Mouse (Mus musculus) kidney, embryonic 16.5 days (tissue): ENCODE measurements at regions not wholly inside any gene's neighbourhood (a gene's known extent, or its start where the extent isn't known, plus 50 kb on each side); places are given as distances from the start of the nearest gene placed in this dataset.

Source experiments
- ATAC-seq: fragments of 200-750 bp; cut with Nextera tagmentation; 2 replicates; pipeline ENCODE4 v1.8.0; 2017; ENCODE audit warnings: moderate TSS enrichment; ENCODE audit not compliant: low FRiP score, low TSS enrichment
- H3K27ac ChIP-seq: fragments of 300-500 bp; sonication (generic); 2 replicates; pipeline ENCODE4 v1.5.1; 2014; ENCODE audit warnings: low read length
- H3K27me3 ChIP-seq: fragments of 300-500 bp; sonication (generic); 2 replicates; pipeline ENCODE4 v1.6.1; 2014; ENCODE audit warnings: low read length, control low read depth, mixed read lengths; ENCODE audit not compliant: insufficient read depth
- H3K36me3 ChIP-seq: fragments of 300-500 bp; sonication (generic); 2 replicates; pipeline ENCODE4 v1.6.1; 2014; ENCODE audit warnings: low read length, control low read depth, mixed read lengths; ENCODE audit not compliant: insufficient read depth
- H3K4me1 ChIP-seq: fragments of 300-500 bp; sonication (generic); 2 replicates; pipeline ENCODE4 v1.6.1; 2014; ENCODE audit warnings: low read length, control low read depth, mixed read lengths; ENCODE audit not compliant: insufficient read depth
- H3K4me2 ChIP-seq: fragments of 300-500 bp; sonication (generic); replicated peaks from 2 replicates; pipeline ENCODE4 v1.6.1; 2014; ENCODE audit warnings: low read depth, low read length
- H3K4me3 ChIP-seq: fragments of 300-500 bp; sonication (generic); 2 replicates; pipeline ENCODE4 v1.5.1; 2014; ENCODE audit warnings: mild to moderate bottlenecking, low read length
- H3K9ac ChIP-seq: fragments of 300-500 bp; sonication (generic); replicated peaks from 2 replicates; pipeline ENCODE4 v1.6.1; 2014; ENCODE audit warnings: low read length
- H3K9me3 ChIP-seq: fragments of 300-500 bp; sonication (generic); 2 replicates; pipeline ENCODE4 v1.6.1; 2016; ENCODE audit warnings: low read length, control low read depth
- WGBS: fragments of 180-500 bp; shearing (Covaris S2); extraction: QIAGEN DNeasy Blood & Tissue Kit; methylation state at CpG from one replicate; pipeline ENCODE4 v1.1.7; 2014; 5-methylcytosine and 5-hydroxymethylcytosine counted together

- 91% methylated on average over 7 of the region's 7 CpGs for WGBS
- no peak overlapping the region for H3K27ac ChIP-seq
- no peak overlapping the region for H3K9ac ChIP-seq
- no peak overlapping the region for H3K4me2 ChIP-seq
- no peak overlapping the region for H3K4me3 ChIP-seq
- H3K4me1 ChIP-seq, result no peaks in the 10 kb centered on the region
- H3K9me3 ChIP-seq, result no peaks in the 10 kb centered on the region
- H3K36me3 ChIP-seq, result no peaks in the 10 kb centered on the region
- ATAC-seq, result no peak
- H3K27me3 ChIP-seq, result no peaks in the 10 kb centered on the region
Measured at GRCm38 (mm10) chr3:23298818-23299217, 1222.4 kb downstream of the Tbl1xr1 start.

- Histone ChIP-seq H3K4me3 (no peak overlapping the region), H3K4me2 (no peak overlapping the region), H3K27ac (no peak overlapping the region), H3K36me3 (no peaks in the 10 kb centered on the region), H3K27me3 (no peaks in the 10 kb centered on the region), H3K4me1 (no peaks in the 10 kb centered on the region), H3K9me3 (no peaks in the 10 kb centered on the region), H3K9ac (no peak overlapping the region)
- WGBS, result 62% methylated on average over 2 of the region's 2 CpGs
- no peak for ATAC-seq
Measured at GRCm38 (mm10) chr3:23334216-23334615, 1257.8 kb downstream of the Tbl1xr1 start.

- ATAC-seq, result no peak
- H3K9ac ChIP-seq, result no peak overlapping the region
- H3K36me3 ChIP-seq, result no peaks in the 10 kb centered on the region
- H3K27me3 ChIP-seq, result no peaks in the 10 kb centered on the region
- H3K4me2 ChIP-seq, result no peak overlapping the region
- H3K4me3 ChIP-seq, result no peak overlapping the region
- no peaks in the 10 kb centered on the region for H3K9me3 ChIP-seq
- H3K4me1 ChIP-seq, result no peaks in the 10 kb centered on the region
- H3K27ac ChIP-seq, result no peak overlapping the region
Measured at GRCm38 (mm10) chr3:23334958-23335357, 1258.5 kb downstream of the Tbl1xr1 start.

GRCm38 (mm10) chr3:23374341-23374740 lies 1297.9 kb downstream of the Tbl1xr1 start:
- H3K27me3 ChIP-seq, result no peaks in the 10 kb centered on the region
- H3K4me2 ChIP-seq, result no peak overlapping the region
- H3K27ac ChIP-seq, result no peak overlapping the region
- no peak overlapping the region for H3K9ac ChIP-seq
- H3K9me3 ChIP-seq, result no peaks in the 10 kb centered on the region
- 73% methylated on average over 5 of the region's 5 CpGs for WGBS
- H3K4me1 ChIP-seq, result no peaks in the 10 kb centered on the region
- no peaks in the 10 kb centered on the region for H3K36me3 ChIP-seq
- ATAC-seq, result no peak
- no peak overlapping the region for H3K4me3 ChIP-seq

GRCm38 (mm10) chr3:23404877-23405276 lies 1328.4 kb downstream of the Tbl1xr1 start:
- Histone ChIP-seq H3K27ac (no peak overlapping the region), H3K4me3 (no peak overlapping the region), H3K9ac (no peak overlapping the region), H3K9me3 (no peaks in the 10 kb centered on the region), H3K27me3 (no peaks in the 10 kb centered on the region), H3K36me3 (no peaks in the 10 kb centered on the region), H3K4me2 (no peak overlapping the region), H3K4me1 (no peaks in the 10 kb centered on the region)
- WGBS, result 89% methylated on average over 1 of the region's 1 CpGs
- no peak for ATAC-seq

- Histone ChIP-seq H3K27me3 (no peaks in the 10 kb centered on the region), H3K27ac (no peak overlapping the region), H3K4me2 (no peak overlapping the region), H3K9me3 (no peaks in the 10 kb centered on the region), H3K4me3 (no peak overlapping the region), H3K4me1 (no peaks in the 10 kb centered on the region), H3K9ac (no peak overlapping the region), H3K36me3 (no peaks in the 10 kb centered on the region)
- ATAC-seq, result peak; percentile 87
Measured at GRCm38 (mm10) chr3:23409431-23409830, 1333.0 kb downstream of the Tbl1xr1 start.

GRCm38 (mm10) chr3:23426956-23427355 lies 1350.5 kb downstream of the Tbl1xr1 start:
- Histone ChIP-seq H3K4me1 (no peaks in the 10 kb centered on the region), H3K36me3 (no peaks in the 10 kb centered on the region), H3K9ac (no peak overlapping the region), H3K27ac (no peak overlapping the region), H3K27me3 (no peaks in the 10 kb centered on the region), H3K4me2 (no peak overlapping the region), H3K4me3 (no peak overlapping the region), H3K9me3 (no peaks in the 10 kb centered on the region)
- ATAC-seq, result no peak
- WGBS, result 80% methylated on average over 3 of the region's 3 CpGs

GRCm38 (mm10) chr3:23435016-23435415 lies 1358.6 kb downstream of the Tbl1xr1 start:
- no peaks in the 10 kb centered on the region for H3K27me3 ChIP-seq
- no peaks in the 10 kb centered on the region for H3K4me1 ChIP-seq
- ATAC-seq, result no peak
- no peaks in the 10 kb centered on the region for H3K9me3 ChIP-seq
- H3K4me2 ChIP-seq, result no peak overlapping the region
- H3K9ac ChIP-seq, result no peak overlapping the region
- H3K4me3 ChIP-seq, result no peak overlapping the region
- no peak overlapping the region for H3K27ac ChIP-seq
- H3K36me3 ChIP-seq, result no peaks in the 10 kb centered on the region

GRCm38 (mm10) chr3:23457720-23458119 lies 1381.3 kb downstream of the Tbl1xr1 start:
- 81% methylated on average over 1 of the region's 1 CpGs for WGBS
- H3K36me3 ChIP-seq, result no peaks in the 10 kb centered on the region
- H3K9me3 ChIP-seq, result no peaks in the 10 kb centered on the region
- H3K4me1 ChIP-seq, result no peaks in the 10 kb centered on the region
- H3K4me3 ChIP-seq, result no peak overlapping the region
- H3K9ac ChIP-seq, result no peak overlapping the region
- H3K27ac ChIP-seq, result no peak overlapping the region
- no peak for ATAC-seq
- H3K4me2 ChIP-seq, result no peak overlapping the region
- H3K27me3 ChIP-seq, result no peaks in the 10 kb centered on the region

GRCm38 (mm10) chr3:23499889-23500288 lies 1423.4 kb downstream of the Tbl1xr1 start:
- WGBS, result 75% methylated on average over 1 of the region's 1 CpGs
- no peak overlapping the region for H3K4me2 ChIP-seq
- H3K4me3 ChIP-seq, result no peak overlapping the region
- no peaks in the 10 kb centered on the region for H3K4me1 ChIP-seq
- ATAC-seq, result no peak
- H3K27me3 ChIP-seq, result no peaks in the 10 kb centered on the region
- no peak overlapping the region for H3K9ac ChIP-seq
- no peak overlapping the region for H3K27ac ChIP-seq
- no peaks in the 10 kb centered on the region for H3K36me3 ChIP-seq
- H3K9me3 ChIP-seq, result no peaks in the 10 kb centered on the region

- H3K27me3 ChIP-seq, result no peaks in the 10 kb centered on the region
- H3K9ac ChIP-seq, result no peak overlapping the region
- no peak overlapping the region for H3K4me2 ChIP-seq
- H3K36me3 ChIP-seq, result no peaks in the 10 kb centered on the region
- WGBS, result 90% methylated on average over 3 of the region's 3 CpGs
- H3K27ac ChIP-seq, result no peak overlapping the region
- ATAC-seq, result no peak
- no peaks in the 10 kb centered on the region for H3K4me1 ChIP-seq
- no peaks in the 10 kb centered on the region for H3K9me3 ChIP-seq
- H3K4me3 ChIP-seq, result no peak overlapping the region
Measured at GRCm38 (mm10) chr3:23547546-23547945, 1471.1 kb downstream of the Tbl1xr1 start.
